Mouse (Mus musculus): Measurements from ENCODE around the gene Accs.

DNA sequence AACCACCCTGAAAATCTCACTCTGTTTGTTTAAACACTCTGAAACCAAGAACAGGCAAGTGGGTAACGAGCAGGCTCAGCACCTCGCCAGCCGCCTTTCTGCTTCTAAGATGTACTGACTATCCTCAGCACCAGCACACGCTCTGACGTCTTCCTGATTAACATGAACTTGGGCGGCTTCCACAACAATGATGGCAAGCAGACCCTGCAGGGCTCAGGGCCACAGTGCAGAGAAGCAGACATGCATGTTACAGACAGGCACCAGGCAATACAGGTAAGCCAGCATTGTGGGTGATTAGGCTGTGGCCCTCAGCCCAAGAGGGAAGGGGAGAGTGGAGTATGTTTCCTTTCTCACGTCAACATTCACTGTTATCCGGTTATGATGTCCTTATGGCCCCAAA is 42.3 kb downstream of the Accs start:
- TF ChIP-seq CTCF (IDR thresholded peaks at IDR 0.05; ENCODE audit: borderline replicate concordance, insufficient read depth, low read depth, low read length) (no peak), POLR2A (IDR thresholded peaks at IDR 0.05; ENCODE audit: borderline replicate concordance, insufficient read depth, low read length) (no peak)
